Mouse (Mus musculus) left cerebral cortex, postnatal 10 days (tissue): ENCODE results near the gene Mid1. TPM values are rescaled to one million over a fixed set of nuclear protein-coding genes. Genes with fewer than 3 reads are reported as not detected.
"Not testable (repeated sequence)": the region's sequence is repeated elsewhere in the genome, so short reads cannot be mapped to it uniquely, and the experiment has no call there.

Experiments
- DNase-seq, 2 experiments: peaks; one replicate each; pipeline ENCODE4 v3.0.0; 2021 to 2022; ENCODE audit warnings: low spot score in 2 of 2, mixed read lengths in 1 of 2; ENCODE audit errors: extremely low spot score in 1 of 2
- intact Hi-C: fragments of 180-260 bp; cut with DNase I; formaldehyde crosslinking; loops from one replicate; pipeline ENCODE4 v1.15.1; 2025
- total RNA-seq, 2 experiments: library from RNA; stranded (reverse); gene quantifications; 2 replicates each; pipeline ENCODE4 v1.2.3; 2021

The Mid1 gene
- total RNA-seq, 2 experiments from 2014 or later = 20.2 to 21.3 TPM

GRCm38 (mm10) chrX:169978436-169979381 lies 293.7 kb downstream of the Mid1 start:
- intact Hi-C loops = not testable (repeated sequence)
- peak; percentile 75 to 84 for DNase-seq

GRCm38 (mm10) chrX:169979461-169980202 lies 294.6 kb downstream of the Mid1 start:
- peak; percentile 24 to 56 for DNase-seq
- intact Hi-C loops = not testable (repeated sequence)

GRCm38 (mm10) chrX:169980203-169980556 lies 295.2 kb downstream of the Mid1 start:
- peak in 1 of 2 experiments; percentile 14 for DNase-seq

GRCm38 (mm10) chrX:169980809-169981289 lies 295.9 kb downstream of the Mid1 start:
- DNase-seq = peak; percentile 27 to 40
- intact Hi-C loops = no loop called here

More at GRCm38 (mm10) chrX:169980203-169980556, 295.2 kb downstream of the Mid1 start:
- intact Hi-C loops = not testable (repeated sequence)

GRCm38 (mm10) chrX:169981761-169982181 lies 296.8 kb downstream of the Mid1 start:
- peak; percentile 48 to 56 for DNase-seq
- intact Hi-C loops = not testable (repeated sequence)

- intact Hi-C loops = not testable (repeated sequence)
- DNase-seq = peak; percentile 19 to 20
Measured at GRCm38 (mm10) chrX:169982606-169983400, 297.8 kb downstream of the Mid1 start.

GRCm38 (mm10) chrX:169983401-169984165 lies 298.6 kb downstream of the Mid1 start:
- intact Hi-C loops = not testable (repeated sequence)
- peak; percentile 23 to 44 for DNase-seq

- intact Hi-C loops = not testable (repeated sequence)
Measured at GRCm38 (mm10) chrX:169984331-169984730, 299.3 kb downstream of the Mid1 start.

GRCm38 (mm10) chrX:169984853-169985252 lies 299.9 kb downstream of the Mid1 start:
- DNase-seq = peak; percentile 37 to 48
- intact Hi-C loops = not testable (repeated sequence)

More at GRCm38 (mm10) chrX:169984331-169984730, 299.3 kb downstream of the Mid1 start:
- peak in 1 of 2 experiments; percentile 13 for DNase-seq

- intact Hi-C loops = not testable (repeated sequence)
Measured at GRCm38 (mm10) chrX:169985796-169986195, 300.8 kb downstream of the Mid1 start.

GRCm38 (mm10) chrX:169986519-169987367 lies 301.7 kb downstream of the Mid1 start:
- peak; percentile 84 to 91 for DNase-seq
- intact Hi-C loops = not testable (repeated sequence)

More at GRCm38 (mm10) chrX:169985796-169986195, 300.8 kb downstream of the Mid1 start:
- DNase-seq = peak; percentile 56 to 75

GRCm38 (mm10) chrX:169987368-169987837 lies 302.4 kb downstream of the Mid1 start:
- DNase-seq = peak; percentile 73 to 82
- intact Hi-C loops = not testable (repeated sequence)

GRCm38 (mm10) chrX:169988571-169989218 lies 303.7 kb downstream of the Mid1 start:
- DNase-seq = peak; percentile 59 to 80
- intact Hi-C loops = not testable (repeated sequence)

- DNase-seq, intact Hi-C loops: not testable (repeated sequence)
Measured at GRCm38 (mm10) chrX:169989219-169989595, 304.2 kb downstream of the Mid1 start.

GRCm38 (mm10) chrX:169989691-169990631 lies 305.0 kb downstream of the Mid1 start:
- intact Hi-C loops = not testable (repeated sequence)
- peak; percentile 77 to 85 for DNase-seq
